Comparison of ENCODE assay signal across 9 mouse cellular contexts in the genomic region with DNA sequence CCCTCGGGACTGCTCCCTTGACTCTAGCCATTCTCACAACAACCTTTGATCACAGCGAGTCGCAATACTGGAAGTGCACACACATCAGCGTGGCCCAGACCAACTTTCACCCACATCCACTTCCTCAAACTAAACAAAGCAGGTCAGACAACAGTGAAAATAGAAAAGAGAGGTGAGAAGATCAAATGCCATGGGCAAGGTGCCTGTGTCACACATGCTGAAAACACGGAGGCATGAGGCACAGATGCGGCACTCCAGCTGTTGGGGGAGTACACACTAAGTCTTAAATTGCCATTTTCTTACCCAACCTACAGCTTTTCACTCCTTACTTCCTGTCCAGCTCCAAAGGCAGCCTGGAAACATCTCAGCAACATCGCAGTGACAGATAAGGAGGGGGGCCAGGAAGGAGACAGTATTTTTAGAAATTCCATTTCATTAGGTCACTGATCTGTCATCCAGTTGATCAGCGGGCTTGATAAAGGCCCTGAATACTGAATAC.
DNase-seq lines count a peak whose midpoint lies in the region; ATAC-seq and TF ChIP-seq lines count a peak whose summit lies in the region.
"Had no signal": no experiment of that assay in that cellular context is flagged by ENCODE, and none has a peak within 500 bp of the region (broad histone marks: within the 10 kb centered on the region; RNA-seq: fewer than 3 reads in every experiment).

No protein-coding gene starts in this region.

- no peaks in the 10 kb centered on the region for H3K36me3 ChIP-seq in CH12.LX (replicated peaks in 1 of 2; ENCODE audit: control insufficient read depth in 1 of 2, insufficient read depth in 1 of 2, low read length in 1 of 2)
- H3K36me3 ChIP-seq: midbrain, embryonic 10.5 days had no signal

- in situ Hi-C loops in CH12.LX (cut with MboI; ENCODE audit: low pct_ligation_motif_present, low pct_unique_long_range_greater_than_20kb, low sequenced_read_pairs): loop anchor here (10.0 kb wide), 1 partner anchor 138 kb away; no protein-coding TSS in a partner anchor

- no peak overlapping the region for H3K27ac ChIP-seq in CH12.LX (ENCODE audit: insufficient read depth, low read depth)
- H3K27ac ChIP-seq: forebrain, embryonic 13.5 days; midbrain, embryonic 10.5 days had no signal

- dilution Hi-C loops in CH12.LX (cut with MboI; ENCODE audit: extremely low pct_ligation_motif_present, extremely low pct_unique_long_range_greater_than_20kb, low sequenced_read_pairs): no loop called here

- no peaks in the 10 kb centered on the region for H3K27me3 ChIP-seq in CH12.LX (replicated peaks)
- H3K27me3 ChIP-seq: forebrain, embryonic 13.5 days had no signal

- no peaks in the 10 kb centered on the region for H3K9me3 ChIP-seq in CH12.LX (replicated peaks; ENCODE audit: low read length)
- H3K9me3 ChIP-seq: forebrain, embryonic 13.5 days; midbrain, embryonic 10.5 days had no signal

- H3K4me1 ChIP-seq in CH12.LX (ENCODE audit: control insufficient read depth in 1 of 2, insufficient read depth in 2 of 2): peaks cover 9 to 53% of the 10 kb centered on the region in 2 experiments
- H3K4me1 ChIP-seq: forebrain, embryonic 13.5 days had no signal

- TF ChIP-seq RAD21 in CH12.LX (IDR thresholded peaks at IDR 0.05; ENCODE audit: low read depth, low read length): no peak

- H3K79me2 ChIP-seq in CH12.LX (replicated peaks; ENCODE audit: control insufficient read depth, extremely low read depth, insufficient read depth, poor library complexity, severe bottlenecking): no peaks in the 10 kb centered on the region

- no peak for TF ChIP-seq POLR2A in CH12.LX (IDR thresholded peaks at IDR 0.05; ENCODE audit: low read depth, low read length)

- H3K4me2 ChIP-seq in CH12.LX (ENCODE audit: insufficient read depth, low read depth, poor library complexity, severe bottlenecking): peak overlapping the region; percentile 7; the same call in 1 of the 2 replicates
- H3K4me2 ChIP-seq: forebrain, embryonic 13.5 days had no signal

- no peak overlapping the region for H3K4me3 ChIP-seq in CH12.LX (replicated peaks in 1 of 3; ENCODE audit: low read depth in 2 of 3, low read length in 2 of 3, poor library complexity in 1 of 3)
- H3K4me3 ChIP-seq: forebrain, embryonic 13.5 days; midbrain, embryonic 10.5 days had no signal

- peak; percentile 35 for DNase-seq in CH12.LX (ENCODE audit: extremely low read depth)
- peak; percentile 34 for DNase-seq in kidney, postnatal 10 days
- no peak for DNase-seq in frontal cortex, postnatal 10 days (ENCODE audit: low spot score in 2 of 2)
- DNase-seq in cerebellum, postnatal 36 days: no peak
- no peak for DNase-seq in gastrocnemius, adult 8-10 months (ENCODE audit: low spot score in 2 of 2)

- no peak for TF ChIP-seq CTCF in CH12.LX (conservative IDR thresholded peaks at IDR 0.05 in 1 of 2, IDR thresholded peaks at IDR 0.05 in 1 of 2; ENCODE audit: low read depth in 2 of 2, low read length in 2 of 2)

- peak; percentile 57 for ATAC-seq in granulocyte monocyte progenitor cell, adult 5-6 weeks (replicated peaks; ENCODE audit: poor library complexity, severe bottlenecking)
- peak; percentile 56 for ATAC-seq in megakaryocyte progenitor cell, adult 5-6 weeks (replicated peaks; ENCODE audit: poor library complexity)
- ATAC-seq: forebrain, embryonic 13.5 days had no signal

- TF ChIP-seq EP300 in CH12.LX (IDR thresholded peaks at IDR 0.05; ENCODE audit: low read length): no peak

- no peak overlapping the region for H3K9ac ChIP-seq in CH12.LX (ENCODE audit: insufficient read depth, low read depth)
- H3K9ac ChIP-seq: forebrain, embryonic 13.5 days had no signal

TF ChIP-seq in CH12.LX, 34 proteins besides CTCF, POLR2A, EP300 and RAD21:
- TF ChIP-seq ELF1 (IDR thresholded peaks at IDR 0.05; ENCODE audit: low read depth, low read length): peak; percentile 18; the same call in 1 of the 2 replicates
- no peak for TF ChIP-seq USF2 (conservative IDR thresholded peaks at IDR 0.05; ENCODE audit: low read depth, low read length)
- 0 out of 2 replicates have a peak, but pooled peaks have one; percentile 27 for TF ChIP-seq TBP (conservative IDR thresholded peaks at IDR 0.05; ENCODE audit: low read depth, low read length)
TF ChIP-seq in CH12.LX: peak in this region for 2.

Comparison
In these comparisons a context has a peak if more than half of its experiments do, and no peak if none do; other contexts are left out.
1. DNase-seq: peak in CH12.LX (single experiment) and kidney, postnatal 10 days (single experiment); none in frontal cortex, postnatal 10 days (0 of 2), cerebellum, postnatal 36 days (0 of 2) and gastrocnemius, adult 8-10 months (0 of 2).